Mouse (Mus musculus) ES-E14 (cell line): ENCODE measurements around the gene Pid1. TPM values are rescaled to one million over a fixed set of nuclear protein-coding genes. Genes with fewer than 3 reads are reported as not detected.

Experiments used
- DNase-seq: peaks from one replicate; pipeline ENCODE4 v3.0.0-alpha.2; 2013; ENCODE audit warnings: low read depth, low spot score
- H3K27ac ChIP-seq: 2 replicates; pipeline ENCODE4 v1.5.1; 2012; ENCODE audit warnings: low read depth, mild to moderate bottlenecking, low read length, moderate library complexity, mixed read lengths; ENCODE audit not compliant: poor library complexity, insufficient read depth, severe bottlenecking
- H3K36me3 ChIP-seq: 2 replicates; pipeline ENCODE4 v1.6.1; 2012; ENCODE audit warnings: mild to moderate bottlenecking, low read length, moderate library complexity, mixed read lengths; ENCODE audit not compliant: control insufficient read depth, poor library complexity, insufficient read depth, severe bottlenecking
- H3K4me1 ChIP-seq, 2 experiments: fragments of 150-350 bp in 1 of 2; sonication (generic) in 1 of 2; 2 replicates each; pipeline ENCODE4 v1.6.1; 2012; ENCODE audit warnings: low read length in 2 of 2, mild to moderate bottlenecking in 1 of 2, mixed read lengths in 1 of 2; ENCODE audit not compliant: control insufficient read depth in 2 of 2, insufficient read depth in 2 of 2, poor library complexity in 1 of 2
- H3K4me3 ChIP-seq, 2 experiments: fragments of 150-350 bp in 1 of 2; sonication (generic) in 1 of 2; 2 replicates each; pipeline ENCODE4 v1.5.1; 2012; ENCODE audit warnings: low read length in 2 of 2, low read depth in 1 of 2, mild to moderate bottlenecking in 1 of 2, mixed read lengths in 1 of 2; ENCODE audit not compliant: insufficient read depth in 1 of 2, poor library complexity in 1 of 2, severe bottlenecking in 1 of 2
- H3K9ac ChIP-seq: 2 replicates; pipeline ENCODE4 v1.6.1; 2012; ENCODE audit warnings: low read depth, mild to moderate bottlenecking, low read length, mixed read lengths; ENCODE audit not compliant: poor library complexity, insufficient read depth, severe bottlenecking
- H3K9me3 ChIP-seq: fragments of 150-350 bp; sonication (generic); 2 replicates; pipeline ENCODE4 v1.6.1; 2012; ENCODE audit warnings: low read depth, mild to moderate bottlenecking, low read length; ENCODE audit not compliant: control insufficient read depth, insufficient read depth
- CHD2 ChIP-seq: IDR thresholded peaks from 2 replicates; pipeline ENCODE4 v1.6.1; 2014; ENCODE audit warnings: mild to moderate bottlenecking, low read depth, low read length, inconsistent platforms
- HCFC1 ChIP-seq: IDR thresholded peaks from 2 replicates; pipeline ENCODE4 v1.6.1; 2012; ENCODE audit warnings: low read length, inconsistent platforms, borderline replicate concordance; ENCODE audit not compliant: insufficient read depth
- MAFK ChIP-seq: IDR thresholded peaks from 2 replicates; pipeline ENCODE4 v1.6.1; 2014; ENCODE audit warnings: mild to moderate bottlenecking, low read depth, low read length, inconsistent platforms; ENCODE audit not compliant: insufficient read depth
- ZC3H11A ChIP-seq: IDR thresholded peaks from 2 replicates; pipeline ENCODE4 v1.6.1; 2012; ENCODE audit warnings: low read depth, mild to moderate bottlenecking, inconsistent platforms, low read length, borderline replicate concordance
- ZNF384 ChIP-seq: IDR thresholded peaks from 2 replicates; pipeline ENCODE4 v1.6.1; 2012; ENCODE audit warnings: low read depth, low read length, inconsistent platforms
- in situ Hi-C, 2 experiments: fragments of 600-800 bp; cut with MboI; formaldehyde crosslinking; loops; one replicate each; pipeline ENCODE4 v1.15.1; 2025; ENCODE audit warnings: low sequenced_read_pairs in 2 of 2, inconsistent platforms in 1 of 2; ENCODE audit not compliant: unreplicated experiment in 2 of 2
- total RNA-seq: library from RNA; depleted of rRNA; stranded (reverse); fragments of 300-350 nt; gene quantifications from 2 replicates; pipeline ENCODE4 v1.2.3, GENCODE M21; 2012; rRNA removed

The Pid1 gene
- total RNA-seq = 13.3 and 14.0 TPM in 2 replicates

- no peak within 1 kb of the TSS for H3K27ac ChIP-seq
- no peak for DNase-seq
- H3K4me3 ChIP-seq = no peak within 1 kb of the TSS
- H3K9me3 ChIP-seq = no peaks in the 10 kb centered on the region
- H3K4me1 ChIP-seq = no peaks in the 10 kb centered on the region
- no peak within 1 kb of the TSS for H3K9ac ChIP-seq
- no peaks in the 10 kb centered on the region for H3K36me3 ChIP-seq
- in situ Hi-C loops = no loop called here
- TF ChIP-seq MAFK (no peak), CHD2 (no peak), HCFC1 (no peak), ZNF384 (no peak), ZC3H11A (no peak)
Measured at GRCm38 (mm10) chr1:84363967-84364366, at the start of gene Pid1. Pid1 (minus strand) TSS chr1:84364180.

GRCm38 (mm10) chr1:84409514-84409913 lies 45.5 kb upstream of the Pid1 start:
- no peak overlapping the region for H3K27ac ChIP-seq
- DNase-seq = no peak

DNA sequence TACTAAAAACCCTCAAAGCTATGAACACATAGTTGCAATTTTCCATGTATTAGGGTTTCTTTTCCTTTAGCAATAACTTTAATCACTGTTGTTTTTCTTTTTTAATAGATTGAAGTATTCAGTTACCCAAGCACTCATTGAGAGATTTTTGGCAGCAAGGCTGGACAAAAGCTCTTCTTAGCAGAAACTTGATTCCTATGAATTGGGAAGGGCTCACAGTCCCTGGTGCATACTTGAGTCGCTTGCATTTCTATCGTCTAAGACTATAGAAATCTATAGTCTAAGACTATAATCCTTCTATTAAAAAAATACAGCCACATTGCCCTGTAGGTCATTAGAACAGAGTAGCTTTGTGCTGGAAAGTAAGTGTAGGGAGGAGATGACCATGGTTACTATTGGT lies 44.9 kb upstream of the Pid1 start:
- H3K27ac ChIP-seq = no peak overlapping the region
- H3K4me3 ChIP-seq = no peak overlapping the region
- no peaks in the 10 kb centered on the region for H3K36me3 ChIP-seq
- H3K9ac ChIP-seq = no peak overlapping the region
- peaks cover 0 to 6% of the 10 kb centered on the region in 2 experiments; a peak in 2 of 4 replicates for H3K4me1 ChIP-seq
- no peaks in the 10 kb centered on the region for H3K9me3 ChIP-seq
- in situ Hi-C loops = no loop called here
- DNase-seq = no peak
- TF ChIP-seq ZC3H11A = no peak
- no peak for TF ChIP-seq MAFK

More at GRCm38 (mm10) chr1:84409514-84409913, 45.5 kb upstream of the Pid1 start:
- peaks cover 0 to 6% of the 10 kb centered on the region in 2 experiments; a peak in 2 of 4 replicates for H3K4me1 ChIP-seq
- TF ChIP-seq CHD2 = no peak
- no peak for TF ChIP-seq MAFK
- TF ChIP-seq ZNF384 = no peak
- no peak for TF ChIP-seq ZC3H11A
- no peak for TF ChIP-seq HCFC1
- H3K9me3 ChIP-seq = no peaks in the 10 kb centered on the region
- in situ Hi-C loops = no loop called here
- no peaks in the 10 kb centered on the region for H3K36me3 ChIP-seq
- H3K9ac ChIP-seq = no peak overlapping the region
- no peak overlapping the region for H3K4me3 ChIP-seq

DNA sequence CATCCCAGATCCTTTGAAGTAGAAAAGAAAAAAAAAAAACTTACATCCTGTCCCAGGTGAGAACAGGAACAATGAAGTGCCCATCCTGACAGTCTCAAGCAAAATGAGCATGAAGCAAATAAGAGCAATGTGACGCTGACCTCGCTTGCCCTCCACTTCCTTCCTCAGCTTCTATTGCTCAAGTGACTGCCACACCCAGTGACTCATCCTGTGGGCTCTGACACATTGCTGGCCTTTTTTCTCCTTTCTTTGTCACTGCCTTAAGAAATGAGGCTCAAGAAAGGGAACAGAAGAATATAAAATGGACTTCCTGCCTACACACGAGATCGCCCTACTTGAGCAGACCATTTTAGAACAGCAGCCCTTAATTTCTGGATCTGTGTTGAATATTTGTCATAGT lies 42.9 kb upstream of the Pid1 start:
- H3K36me3 ChIP-seq = no peaks in the 10 kb centered on the region
- no peaks in the 10 kb centered on the region for H3K9me3 ChIP-seq
- no peak overlapping the region for H3K9ac ChIP-seq
- no peak for TF ChIP-seq ZC3H11A
- no peak for TF ChIP-seq MAFK
- no peak for TF ChIP-seq CHD2
- TF ChIP-seq HCFC1 = no peak
- TF ChIP-seq ZNF384 = no peak
- in situ Hi-C loops = no loop called here
- DNase-seq = no peak
- H3K4me1 ChIP-seq = peaks cover 0 to 6% of the 10 kb centered on the region in 2 experiments; a peak in 2 of 4 replicates
- H3K27ac ChIP-seq = no peak overlapping the region
- H3K4me3 ChIP-seq = no peak overlapping the region

DNA sequence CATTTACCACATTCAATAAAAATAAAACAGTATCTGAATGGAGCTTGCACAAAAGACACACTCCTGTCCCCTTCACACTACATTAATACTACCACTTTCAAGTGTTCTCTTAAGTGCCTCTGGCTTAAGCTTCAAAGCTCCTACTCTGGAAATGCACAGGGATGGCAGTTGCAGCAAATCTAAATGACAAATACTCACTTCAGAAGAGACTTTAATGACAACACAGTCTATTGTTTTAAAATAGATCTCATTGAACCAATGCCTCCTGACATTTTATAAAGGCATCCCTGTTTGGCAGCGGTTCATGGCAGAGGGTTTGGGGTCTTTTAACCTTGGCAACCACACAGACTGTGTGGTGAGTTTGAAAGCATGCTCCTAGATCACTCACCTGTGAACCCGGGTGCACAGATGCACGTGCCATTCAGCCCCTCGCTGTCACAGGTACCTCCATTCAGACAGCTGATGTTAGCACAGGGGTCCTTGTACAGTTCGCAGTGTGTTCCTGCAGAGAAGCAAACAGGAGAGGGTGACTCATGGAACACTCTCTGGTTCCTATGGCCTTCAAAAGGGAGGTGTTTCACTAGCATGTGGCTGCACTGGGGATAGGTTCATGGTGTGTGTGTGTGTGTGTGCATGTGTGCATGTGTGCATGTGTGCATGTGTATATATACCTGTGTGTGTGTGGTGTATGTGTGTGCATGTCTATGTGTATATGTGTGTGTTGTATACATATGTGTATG lies 41.7 kb upstream of the Pid1 start:
- DNase-seq = peak; percentile 36
- in situ Hi-C loops = no loop called here
- H3K9ac ChIP-seq = no peak overlapping the region
- no peaks in the 10 kb centered on the region for H3K36me3 ChIP-seq
- no peak overlapping the region; the same call in 1 of the 2 replicates for H3K27ac ChIP-seq
- peaks cover 0 to 6% of the 10 kb centered on the region in 2 experiments; a peak in 2 of 4 replicates for H3K4me1 ChIP-seq
- H3K9me3 ChIP-seq = no peaks in the 10 kb centered on the region
- H3K4me3 ChIP-seq = no peak overlapping the region
- no peak for TF ChIP-seq ZNF384
- no peak for TF ChIP-seq HCFC1
- no peak for TF ChIP-seq MAFK
- no peak for TF ChIP-seq CHD2
- no peak for TF ChIP-seq ZC3H11A
